Mouse (Mus musculus) megakaryocyte-erythroid progenitor cell, adult 5 weeks (primary cell): ENCODE measurements around the gene Mapk12. TPM values are rescaled to one million over a fixed set of nuclear protein-coding genes. Genes with fewer than 3 reads are reported as not detected.

ENCODE experiments used
- polyA plus RNA-seq: library from polyadenylated mRNA; stranded (reverse); fragments of >175 nt; gene quantifications from 2 replicates; pipeline ENCODE4 v1.2.3, GENCODE M21; 2012

Mapk12 gene
- polyA plus RNA-seq, result 0.10 TPM in 1 of 2 replicates, not detected in the other

GRCm38 (mm10) chr15:89140659-89141252 is at the start of gene Mapk12:
Mapk12 (minus strand) TSS chr15:89140703.

GRCm38 (mm10) chr15:89180571-89181229 is 40.2 kb upstream of the Mapk12 start, which contains the start of gene Plxnb2:
Plxnb2 (minus strand) TSS chr15:89180788.

DNA sequence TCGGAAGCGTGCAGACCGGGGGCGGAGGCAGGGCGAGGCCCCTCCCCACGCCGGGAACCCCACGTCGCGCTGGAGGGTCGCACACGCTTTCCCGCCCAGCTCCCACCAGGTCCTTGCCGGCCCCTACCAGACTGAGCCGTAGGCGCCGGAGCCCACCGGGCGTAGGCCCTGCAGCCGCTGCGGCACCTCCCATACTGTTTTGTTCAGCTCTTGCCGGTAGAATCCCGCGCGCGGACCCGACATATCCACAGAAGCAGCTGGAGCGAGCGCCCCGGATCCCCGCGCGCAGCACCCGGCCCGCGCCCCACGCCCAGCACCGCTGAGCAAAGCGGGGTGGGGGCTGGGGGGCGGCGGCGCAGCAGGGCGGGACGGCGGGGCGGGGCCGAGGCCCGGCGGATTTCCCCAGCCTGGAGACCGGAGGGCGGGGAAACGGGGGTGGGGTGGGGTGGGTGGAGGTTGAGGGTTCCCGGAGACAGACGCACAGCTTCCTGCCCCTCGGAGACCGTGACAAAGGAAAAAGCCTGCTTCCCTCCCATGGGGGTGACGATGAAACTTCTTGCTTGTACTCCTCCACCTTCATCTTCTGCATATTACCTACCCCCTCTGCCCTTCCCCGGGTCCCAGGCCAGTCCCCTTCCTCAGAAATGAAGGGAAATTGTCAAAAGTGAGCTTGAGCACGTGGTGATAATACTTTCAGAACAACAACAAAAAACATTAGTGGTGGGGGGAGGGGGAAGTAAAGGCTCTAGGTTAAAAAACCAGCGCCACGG is 9.0 kb upstream of the Mapk12 start, which contains the start of gene Mapk11:
Gene Mapk11, minus strand, starts transcription at position 358 of the 770 bp plus-strand sequence.

GRCm38 (mm10) chr15:89128382-89129350 is 11.8 kb downstream of the Mapk12 start, which contains the start of gene Hdac10:
Hdac10 (minus strand) TSS chr15:89128700.

DNA sequence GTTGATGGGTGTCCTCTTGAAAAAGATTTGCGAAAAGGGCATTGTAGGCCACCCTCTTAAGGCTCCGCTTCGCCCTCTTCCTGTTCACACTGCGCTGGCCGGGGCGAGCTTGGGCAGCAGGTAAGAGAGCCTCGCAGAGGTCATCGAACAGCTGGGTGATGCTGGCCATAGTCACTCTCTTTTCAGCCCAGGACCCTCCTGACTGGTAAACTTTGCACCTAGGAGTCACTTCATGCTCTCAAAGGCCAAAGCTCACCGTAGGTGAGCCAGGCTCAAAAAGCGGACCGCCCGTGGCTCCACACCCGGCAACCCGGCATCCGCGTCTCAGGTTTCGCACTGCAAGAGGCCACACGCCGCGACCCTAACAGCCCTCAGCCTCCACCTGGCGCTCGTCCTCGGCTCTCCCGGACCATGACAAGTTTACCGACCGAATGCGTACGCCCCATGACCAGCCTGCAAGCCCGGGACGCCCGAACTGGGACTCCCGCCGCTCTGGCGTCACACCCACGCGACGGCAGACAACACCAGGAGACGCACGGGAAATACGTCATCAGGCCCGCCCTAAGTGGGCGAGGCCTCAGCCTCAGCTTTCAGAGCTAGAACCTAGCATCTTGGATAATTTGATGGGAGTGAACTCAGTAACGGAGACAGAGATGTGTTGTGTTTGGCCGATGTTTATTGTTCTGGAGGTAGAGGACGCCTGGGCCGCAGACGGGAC is 17.7 kb downstream of the Mapk12 start, which contains the start of gene Tubgcp6:
Gene Tubgcp6, minus strand, starts transcription at position 464 of the 718 bp plus-strand sequence.

GRCm38 (mm10) chr15:89088607-89089247 is 51.8 kb downstream of the Mapk12 start, which contains the start of gene Selenoo:
Selenoo (plus strand) TSS chr15:89089084.

Other genes starting within 250 kb of the Mapk12 start
- not detected in 2 replicates for gene Ttll8, start 186.3 kb downstream of the Mapk12 start, polyA plus RNA-seq
- gene Mlc1, start 161.7 kb downstream of the Mapk12 start, polyA plus RNA-seq, result not detected in 2 replicates
- not detected in 2 replicates for gene Mov10l1, start 157.8 kb downstream of the Mapk12 start, polyA plus RNA-seq
- gene Panx2, start 81.0 kb downstream of the Mapk12 start, polyA plus RNA-seq, result 0.14 and 0.18 TPM in 2 replicates
- 97.3 and 104 TPM in 2 replicates for gene Trabd, start 65.6 kb downstream of the Mapk12 start, polyA plus RNA-seq
- gene Selenoo, start 51.6 kb downstream of the Mapk12 start, polyA plus RNA-seq, result 6.0 and 7.7 TPM in 2 replicates
- 33.3 and 36.4 TPM in 2 replicates for gene Tubgcp6, start 17.6 kb downstream of the Mapk12 start, polyA plus RNA-seq
- 16.0 and 20.5 TPM in 2 replicates for gene Hdac10, start 12.0 kb downstream of the Mapk12 start, polyA plus RNA-seq
- 0.28 and 0.48 TPM in 2 replicates for gene Mapk11, start 8.9 kb upstream of the Mapk12 start, polyA plus RNA-seq
- gene Plxnb2, start 40.1 kb upstream of the Mapk12 start, polyA plus RNA-seq, result 38.5 and 40.7 TPM in 2 replicates
- 10.1 and 11.8 TPM in 2 replicates for gene Dennd6b, start 55.8 kb upstream of the Mapk12 start, polyA plus RNA-seq
- gene Ppp6r2, start 70.8 kb upstream of the Mapk12 start, polyA plus RNA-seq, result 47.6 and 60.3 TPM in 2 replicates
- gene Sbf1, start 174.6 kb upstream of the Mapk12 start, polyA plus RNA-seq, result 172 and 230 TPM in 2 replicates
- gene Adm2, start 182.0 kb upstream of the Mapk12 start, polyA plus RNA-seq, result not detected in 2 replicates
- gene Miox, start 193.7 kb upstream of the Mapk12 start, polyA plus RNA-seq, result not detected in 2 replicates
- gene Lmf2, start 215.0 kb upstream of the Mapk12 start, polyA plus RNA-seq, result 139 and 151 TPM in 2 replicates
- gene Ncaph2, start 215.0 kb upstream of the Mapk12 start, polyA plus RNA-seq, result 63.0 and 78.6 TPM in 2 replicates
- gene Sco2, start 233.1 kb upstream of the Mapk12 start, polyA plus RNA-seq, result 75.8 and 81.4 TPM in 2 replicates
- 1.4 and 1.6 TPM in 2 replicates for gene Tymp, start 236.3 kb upstream of the Mapk12 start, polyA plus RNA-seq
- gene Odf3b, start 238.6 kb upstream of the Mapk12 start, polyA plus RNA-seq, result 24.7 and 38.6 TPM in 2 replicates
- gene Klhdc7b, start 244.2 kb upstream of the Mapk12 start, polyA plus RNA-seq, result 0.06 and 0.18 TPM in 2 replicates